Mouse (Mus musculus): Measurements from ENCODE around the gene Rrp36. TPM values are rescaled to one million over a fixed set of nuclear protein-coding genes. Genes with fewer than 3 reads are reported as not detected.

The Rrp36 gene
- polyA plus RNA-seq, 1 experiment = 29.5 TPM

DNA sequence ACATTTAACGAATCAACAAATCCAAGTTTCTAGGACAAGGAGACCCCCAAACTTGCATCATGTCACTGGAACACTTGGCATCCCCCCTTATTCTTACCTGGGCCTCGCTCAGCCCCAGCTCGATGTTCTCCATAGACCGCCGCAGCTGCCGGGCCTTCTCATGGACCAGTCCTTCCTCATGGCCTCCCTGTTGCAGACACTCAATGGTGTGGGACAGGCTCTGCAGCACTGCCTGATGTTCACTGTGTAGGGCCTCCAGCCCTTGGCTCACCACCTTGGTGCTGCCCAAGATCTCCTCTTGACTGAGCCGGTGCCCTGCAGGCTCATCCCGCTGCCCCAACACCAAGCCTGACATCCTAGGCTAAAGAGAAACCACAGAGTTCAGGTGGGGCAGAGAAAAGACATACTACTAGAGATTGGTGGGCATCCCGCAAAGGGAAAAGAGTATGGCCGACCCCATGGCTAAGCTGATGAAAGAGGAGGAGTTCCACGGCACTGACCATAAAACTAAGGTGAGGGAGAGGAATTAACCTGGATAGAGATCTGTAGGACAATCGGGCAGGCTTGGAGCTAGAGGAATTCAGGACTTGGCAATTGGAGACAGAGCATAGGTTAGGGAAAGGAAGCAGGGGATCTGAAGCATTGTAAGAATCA, 29.9 kb downstream of the Rrp36 start:
- Histone ChIP-seq H3K4me3 (ENCODE audit: insufficient read depth, low read length) (no peak overlapping the region), H3K27ac (ENCODE audit: insufficient read depth, low read length) (no peak overlapping the region), H3K4me1 (ENCODE audit: control insufficient read depth, insufficient read depth, low read length) (no peaks in the 10 kb centered on the region; the same call in 1 of the 2 replicates)
- TF ChIP-seq POLR2A (IDR thresholded peaks at IDR 0.05; ENCODE audit: extremely low read depth, insufficient read depth, low read length) (no peak), CTCF (IDR thresholded peaks at IDR 0.05; ENCODE audit: extremely low read depth, insufficient read depth, low read length) (no peak)

DNA sequence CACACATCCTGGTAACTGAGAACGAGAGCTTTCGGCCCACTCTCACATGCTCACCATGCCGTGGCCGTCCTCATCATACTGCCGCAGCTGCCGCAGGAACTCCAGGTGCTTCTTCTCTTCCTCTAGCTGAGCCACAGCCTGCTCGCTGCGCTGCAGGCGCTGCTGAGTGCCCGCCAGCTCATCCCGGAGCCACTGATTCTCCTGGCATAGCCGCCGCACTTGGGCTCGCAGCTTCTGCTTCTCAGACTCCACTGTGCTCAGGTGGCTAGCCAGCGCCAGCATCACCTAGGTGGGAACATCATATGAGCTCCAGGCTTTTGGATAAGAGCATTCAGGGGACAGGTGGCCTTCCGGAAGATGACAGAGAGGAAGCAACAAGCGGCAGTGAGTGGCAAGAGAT, 32.1 kb downstream of the Rrp36 start:
- TF ChIP-seq POLR2A (IDR thresholded peaks at IDR 0.05; ENCODE audit: extremely low read depth, insufficient read depth, low read length) = no peak
- TF ChIP-seq CTCF (IDR thresholded peaks at IDR 0.05; ENCODE audit: extremely low read depth, insufficient read depth, low read length) = no peak
- Histone ChIP-seq H3K27ac (ENCODE audit: insufficient read depth, low read length) (no peak overlapping the region), H3K4me1 (ENCODE audit: control insufficient read depth, insufficient read depth, low read length) (peaks cover 3% of the 10 kb centered on the region; the same call in 1 of the 2 replicates), H3K4me3 (ENCODE audit: insufficient read depth, low read length) (no peak overlapping the region)

DNA sequence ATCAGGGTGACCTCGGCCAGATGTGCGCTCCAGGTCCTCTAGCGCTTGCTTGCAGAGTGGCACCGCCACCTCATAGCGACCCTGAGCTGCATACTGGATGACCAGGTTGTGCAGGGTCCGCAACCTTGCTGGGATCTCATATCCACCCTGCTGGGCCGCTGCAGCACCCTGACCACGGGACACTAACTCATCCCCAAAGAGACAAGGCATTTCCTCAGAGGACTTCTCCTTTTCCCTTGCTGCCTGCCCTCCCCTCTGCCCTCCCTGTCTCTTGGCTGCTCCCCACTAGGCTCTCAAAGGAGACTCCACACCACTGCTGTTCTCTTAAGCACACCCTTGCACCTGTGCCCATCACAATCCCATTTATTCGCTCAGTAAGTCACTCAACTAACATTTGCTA, 34.2 kb downstream of the Rrp36 start:
- H3K4me3 ChIP-seq (ENCODE audit: insufficient read depth, low read length) = no peak overlapping the region
- TF ChIP-seq CTCF (IDR thresholded peaks at IDR 0.05; ENCODE audit: extremely low read depth, insufficient read depth, low read length) (no peak), POLR2A (IDR thresholded peaks at IDR 0.05; ENCODE audit: extremely low read depth, insufficient read depth, low read length) (no peak)

DNA sequence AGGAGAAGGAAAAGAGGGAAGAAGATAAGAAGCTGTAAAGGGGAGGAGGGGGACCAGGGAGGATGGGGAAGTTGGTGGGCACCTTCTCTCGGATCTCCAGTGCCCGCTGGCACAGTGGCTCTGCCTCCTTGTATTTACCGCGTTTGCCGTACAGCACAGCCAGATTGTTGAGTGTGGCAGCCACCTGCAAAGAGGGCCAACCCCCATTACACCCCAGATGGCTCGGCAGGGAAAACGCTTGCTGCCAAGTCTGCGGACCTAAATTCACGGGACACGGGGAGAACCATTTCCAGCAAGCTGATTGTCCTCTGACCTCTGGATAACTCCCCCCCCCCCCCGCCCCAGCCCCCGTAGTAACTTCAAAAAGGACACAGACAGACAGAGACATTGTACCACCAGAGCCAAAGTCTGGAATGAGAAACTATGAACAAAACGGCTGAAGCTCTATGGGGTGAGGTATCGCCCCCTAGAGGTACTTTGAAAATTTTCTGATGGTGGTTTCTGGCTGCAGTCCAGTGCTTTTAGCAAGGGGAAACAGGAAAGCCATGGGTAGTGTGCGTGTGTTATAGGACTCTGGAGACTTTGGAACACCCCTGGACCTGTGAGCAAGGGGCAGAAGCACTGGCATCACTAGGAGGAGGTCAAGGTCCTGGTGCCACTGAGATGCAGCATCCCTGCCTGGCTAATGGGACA, 37.2 kb downstream of the Rrp36 start:
- Histone ChIP-seq H3K4me1 (ENCODE audit: control insufficient read depth, insufficient read depth, low read length) (peaks cover 7% of the 10 kb centered on the region), H3K27ac (ENCODE audit: insufficient read depth, low read length) (no peak overlapping the region)

More for the DNA sequence above, 34.2 kb downstream of the Rrp36 start:
- Histone ChIP-seq H3K27ac (ENCODE audit: insufficient read depth, low read length) (no peak overlapping the region), H3K4me1 (ENCODE audit: control insufficient read depth, insufficient read depth, low read length) (peaks cover 7% of the 10 kb centered on the region)

DNA sequence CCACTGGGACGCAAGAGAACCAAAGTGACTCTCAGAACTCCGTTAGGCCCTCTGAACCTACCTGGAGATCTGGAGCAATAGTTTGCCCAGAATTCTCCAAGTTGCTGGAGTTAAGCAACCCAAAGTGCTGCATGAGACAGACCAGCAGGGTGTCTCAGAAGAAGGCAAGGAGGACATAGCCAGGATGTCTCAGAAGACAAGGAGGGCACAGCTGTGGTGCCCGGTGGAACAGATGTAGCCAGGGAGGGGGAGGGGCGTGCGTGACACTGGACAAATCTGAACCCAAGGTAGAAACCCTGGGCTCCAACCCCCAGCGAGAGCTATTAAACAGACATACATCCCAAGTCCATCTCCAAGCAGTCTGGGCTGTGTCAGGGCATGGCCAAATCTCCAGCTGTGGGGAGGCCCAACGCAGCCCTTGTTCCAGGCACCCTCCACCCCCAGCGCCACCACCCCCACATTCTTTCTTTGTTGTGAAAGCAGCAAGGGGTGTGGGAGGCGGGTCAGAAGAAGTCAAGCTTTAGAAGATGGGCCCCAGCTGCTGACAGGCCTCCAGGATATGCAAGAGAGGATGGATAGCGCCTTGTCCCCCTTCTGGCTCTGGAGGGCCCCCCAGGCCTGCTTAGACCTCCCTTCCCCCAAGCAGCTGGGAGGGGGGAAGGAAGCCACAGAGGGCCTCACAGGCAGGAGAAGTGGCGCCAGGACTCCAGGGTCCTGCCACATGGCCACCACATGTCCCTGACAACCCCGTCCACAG, 44.3 kb downstream of the Rrp36 start:
- TF ChIP-seq CTCF (IDR thresholded peaks at IDR 0.05; ENCODE audit: extremely low read depth, insufficient read depth, low read length) (no peak), POLR2A (IDR thresholded peaks at IDR 0.05; ENCODE audit: extremely low read depth, insufficient read depth, low read length) (no peak)
- H3K27ac ChIP-seq (ENCODE audit: insufficient read depth, low read length) = no peak overlapping the region
- peak overlapping the region; percentile 89; the same call in 1 of the 2 replicates for H3K4me3 ChIP-seq (ENCODE audit: insufficient read depth, low read length)
- no peaks in the 10 kb centered on the region; the same call in 1 of the 2 replicates for H3K4me1 ChIP-seq (ENCODE audit: control insufficient read depth, insufficient read depth, low read length)

More for the DNA sequence above, 37.2 kb downstream of the Rrp36 start:
- H3K4me3 ChIP-seq (ENCODE audit: insufficient read depth, low read length) = no peak overlapping the region
- peak; percentile 60 for TF ChIP-seq CTCF (IDR thresholded peaks at IDR 0.05; ENCODE audit: extremely low read depth, insufficient read depth, low read length)
- no peak for TF ChIP-seq POLR2A (IDR thresholded peaks at IDR 0.05; ENCODE audit: extremely low read depth, insufficient read depth, low read length)

DNA sequence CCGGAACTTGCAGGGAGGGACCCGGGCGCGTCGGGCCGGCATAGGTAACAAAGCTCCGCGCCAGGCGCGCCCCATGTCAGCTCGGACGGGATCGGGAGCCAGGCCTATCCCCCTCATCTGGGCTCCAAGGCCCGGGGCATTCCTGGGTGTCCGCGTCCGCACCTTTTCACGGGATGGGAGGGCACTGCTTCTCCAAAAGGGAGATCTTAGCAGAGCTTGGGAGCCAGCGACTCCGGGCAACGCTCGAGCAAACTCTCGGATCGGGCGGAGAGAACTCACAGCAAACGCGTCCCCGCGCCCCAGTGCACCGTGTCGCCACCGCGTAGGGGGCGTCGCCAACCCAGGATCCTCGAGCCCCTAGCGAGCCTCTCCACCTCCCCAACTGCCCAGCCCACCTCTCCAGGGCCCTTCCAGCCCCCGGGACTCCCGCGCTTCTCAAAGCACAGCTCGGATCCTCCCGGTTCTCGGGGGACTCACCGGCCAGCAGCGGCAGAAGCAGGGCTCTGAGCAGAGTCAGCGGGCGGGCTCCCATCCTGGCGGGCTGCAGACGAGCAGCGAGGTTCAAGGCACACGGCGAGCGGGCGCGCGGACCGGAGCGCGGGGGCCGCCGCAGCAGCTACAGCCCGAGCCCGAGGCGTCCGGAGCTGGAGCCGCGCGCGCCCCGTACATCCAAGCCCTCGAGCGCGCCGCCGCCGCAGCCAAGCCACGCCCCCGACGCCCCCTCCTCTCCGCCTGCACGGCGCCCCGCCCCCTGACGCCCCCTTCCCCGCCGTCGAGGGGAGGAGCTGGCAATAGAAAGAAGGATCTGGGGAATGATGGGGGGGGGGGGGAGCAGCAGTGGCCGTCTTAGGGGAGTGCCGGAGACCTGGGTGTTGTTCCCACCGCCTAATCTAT, 45.1 kb downstream of the Rrp36 start, which contains the start of gene Ptk7:
Gene Ptk7 (minus strand): TSS at position 714 of the 894 bp plus-strand sequence.
- Histone ChIP-seq H3K4me3 (ENCODE audit: insufficient read depth, low read length) (peak within 1 kb of the TSS; percentile 89), H3K27ac (ENCODE audit: insufficient read depth, low read length) (no peak within 1 kb of the TSS), H3K4me1 (ENCODE audit: control insufficient read depth, insufficient read depth, low read length) (no peaks in the 10 kb centered on the region; the same call in 1 of the 2 replicates)
- TF ChIP-seq CTCF (IDR thresholded peaks at IDR 0.05; ENCODE audit: extremely low read depth, insufficient read depth, low read length) = no peak
- no peak for TF ChIP-seq POLR2A (IDR thresholded peaks at IDR 0.05; ENCODE audit: extremely low read depth, insufficient read depth, low read length)

DNA sequence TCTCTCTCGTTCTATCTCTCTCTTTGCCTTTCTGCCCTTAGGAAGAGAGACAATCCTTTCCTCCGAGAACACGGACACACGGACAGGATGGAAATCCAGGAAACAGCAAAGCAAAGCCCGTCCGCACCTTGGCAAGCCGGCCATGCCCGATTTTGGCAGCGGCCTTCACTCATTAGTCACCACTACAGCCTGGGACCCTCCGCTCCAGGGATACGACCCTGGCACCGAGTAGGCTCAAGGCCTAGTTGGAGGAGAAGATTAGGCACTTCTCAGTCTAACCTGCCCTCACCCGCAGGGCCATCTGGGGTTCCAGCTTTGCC, 45.7 kb downstream of the Rrp36 start:
- Histone ChIP-seq H3K4me3 (ENCODE audit: insufficient read depth, low read length) (peak overlapping the region; percentile 89), H3K27ac (ENCODE audit: insufficient read depth, low read length) (no peak overlapping the region), H3K4me1 (ENCODE audit: control insufficient read depth, insufficient read depth, low read length) (peaks cover 2% of the 10 kb centered on the region)
- TF ChIP-seq POLR2A (IDR thresholded peaks at IDR 0.05; ENCODE audit: extremely low read depth, insufficient read depth, low read length) (no peak), CTCF (IDR thresholded peaks at IDR 0.05; ENCODE audit: extremely low read depth, insufficient read depth, low read length) (no peak)

DNA sequence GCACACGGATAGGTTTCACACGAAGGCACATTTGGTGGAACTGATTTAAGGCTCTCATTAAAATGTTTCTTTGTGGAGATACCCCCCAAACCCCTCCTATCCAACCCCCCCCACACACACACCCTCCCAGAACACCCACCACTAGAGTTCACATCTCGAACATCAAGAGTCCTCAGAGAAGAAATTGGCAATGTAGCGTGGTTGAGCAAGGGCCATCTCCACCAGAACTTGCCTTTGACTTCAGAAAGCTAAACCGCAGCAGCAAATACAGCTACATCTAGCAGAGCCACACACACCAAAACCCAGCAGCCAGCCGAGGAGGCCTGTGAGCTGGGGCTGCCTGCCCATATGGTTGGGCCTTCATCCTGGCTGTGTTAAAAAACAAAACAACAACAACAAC, 46.7 kb downstream of the Rrp36 start:
- Histone ChIP-seq H3K27ac (ENCODE audit: insufficient read depth, low read length) (no peak overlapping the region), H3K4me3 (ENCODE audit: insufficient read depth, low read length) (no peak overlapping the region; the same call in 1 of the 2 replicates), H3K4me1 (ENCODE audit: control insufficient read depth, insufficient read depth, low read length) (peaks cover 2% of the 10 kb centered on the region)
- TF ChIP-seq CTCF (IDR thresholded peaks at IDR 0.05; ENCODE audit: extremely low read depth, insufficient read depth, low read length) (no peak), POLR2A (IDR thresholded peaks at IDR 0.05; ENCODE audit: extremely low read depth, insufficient read depth, low read length) (no peak)

DNA sequence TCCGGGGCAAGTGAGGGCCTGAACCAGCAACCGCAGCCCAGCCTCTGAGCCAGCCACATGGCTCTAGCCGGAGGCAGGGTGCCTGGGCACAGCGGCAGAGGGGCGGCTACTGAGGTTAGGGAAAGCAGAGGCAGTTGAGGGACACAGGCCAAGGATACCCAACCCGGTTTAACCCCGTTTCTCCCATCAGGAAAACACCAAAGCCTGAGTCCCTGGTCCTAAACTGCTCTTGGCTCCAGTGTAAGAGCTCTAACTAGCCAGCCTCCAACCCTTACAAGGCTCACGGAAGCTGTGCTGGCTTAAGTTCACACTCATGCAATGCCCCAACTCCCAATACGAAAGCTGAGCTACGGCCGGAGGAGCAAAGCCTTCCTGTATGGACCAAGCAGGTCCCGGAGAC, 49.6 kb downstream of the Rrp36 start:
- Histone ChIP-seq H3K4me3 (ENCODE audit: insufficient read depth, low read length) (no peak overlapping the region), H3K27ac (ENCODE audit: insufficient read depth, low read length) (no peak overlapping the region), H3K4me1 (ENCODE audit: control insufficient read depth, insufficient read depth, low read length) (peaks cover 4% of the 10 kb centered on the region)
- TF ChIP-seq POLR2A (IDR thresholded peaks at IDR 0.05; ENCODE audit: extremely low read depth, insufficient read depth, low read length) = no peak
- no peak for TF ChIP-seq CTCF (IDR thresholded peaks at IDR 0.05; ENCODE audit: extremely low read depth, insufficient read depth, low read length)
